Mouse (Mus musculus) right cerebral cortex, postnatal 25 days (tissue): Measurements from ENCODE around the gene Ufc1.
A peak's percentile ranks its signal among the peaks of the same experiment; 100 is the strongest.
"Not testable (repeated sequence)": the region's sequence is repeated elsewhere in the genome, so short reads cannot be mapped to it uniquely, and the experiment has no call there.

Source experiments
- DNase-seq: peaks from one replicate; pipeline ENCODE4 v3.0.0; 2022

Gene Ufc1

DNA sequence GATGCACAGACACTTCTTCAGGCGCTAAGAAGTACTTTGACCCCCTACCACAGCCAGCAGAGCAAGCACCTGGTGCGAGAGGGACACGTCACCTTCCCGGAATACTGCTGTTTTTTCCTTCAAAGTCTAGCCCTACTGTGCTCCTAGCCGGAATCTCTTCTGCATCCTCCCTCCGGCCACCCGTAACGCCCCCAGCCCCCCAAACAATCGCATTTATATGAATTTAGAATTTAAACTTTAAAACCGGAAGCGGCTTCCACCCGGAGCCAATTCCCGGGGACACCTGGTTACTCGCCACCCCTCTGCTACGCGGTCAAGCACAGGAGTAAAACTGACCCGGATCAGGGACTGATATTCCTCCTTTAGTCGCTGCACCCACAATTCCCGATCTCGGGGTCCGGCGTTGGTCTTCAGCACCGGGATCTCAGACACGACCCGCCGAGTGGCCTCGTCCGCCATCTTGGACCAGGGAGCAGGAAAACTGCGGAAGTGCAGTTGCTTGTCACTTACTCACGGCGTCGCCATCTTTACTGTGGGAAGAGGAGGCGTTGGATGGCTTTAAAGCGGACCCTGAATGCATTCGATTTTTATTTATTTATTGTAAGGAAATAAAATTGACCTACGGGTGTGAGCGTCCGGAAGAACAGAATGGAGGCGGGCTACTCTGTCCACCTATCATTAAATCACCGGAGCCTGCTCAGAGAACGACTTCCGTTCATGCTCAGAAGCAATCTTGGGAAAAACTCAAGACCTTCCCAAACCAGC is at the start of gene Ufc1:
Gene Ufc1 (minus strand): TSS at position 727 of the 765 bp plus-strand sequence.
- peak; percentile 84 for DNase-seq

DNA sequence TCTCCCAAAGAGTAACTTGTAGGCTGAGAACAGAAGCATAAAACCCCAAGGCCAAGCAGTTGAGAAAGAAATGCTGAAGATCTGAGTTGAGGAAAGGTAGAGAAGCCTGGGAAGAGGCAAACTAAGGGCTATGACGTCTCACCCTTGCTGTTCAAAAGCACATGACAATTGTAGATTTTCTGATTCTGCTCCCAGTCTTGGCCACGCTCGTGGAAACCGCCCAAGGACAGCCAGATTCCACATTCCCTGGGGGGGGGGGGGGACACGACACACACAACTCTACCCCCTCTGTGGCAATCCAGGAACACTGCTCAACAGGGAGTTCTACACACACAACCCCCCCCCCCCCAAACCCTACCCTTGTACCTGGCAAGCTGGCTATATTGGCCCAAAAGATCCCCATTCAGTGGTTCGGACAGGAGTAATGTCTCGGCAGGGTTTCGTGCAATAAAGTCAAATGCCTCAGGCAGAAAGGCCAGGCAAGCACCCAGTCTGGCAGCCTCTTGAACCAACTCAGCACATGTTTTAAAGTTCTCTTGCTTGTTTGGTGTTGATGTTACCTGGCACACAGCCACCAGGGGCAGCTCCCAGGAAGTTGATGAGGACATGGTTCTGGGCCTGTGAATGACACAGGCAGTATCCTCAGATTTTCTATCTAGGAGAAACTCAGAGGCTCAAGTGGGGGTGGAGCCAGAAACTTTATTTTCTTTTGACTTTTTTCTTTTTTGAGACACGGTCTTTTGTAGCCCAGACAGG is 49.3 kb upstream of the Ufc1 start:
- DNase-seq, result no peak

DNA sequence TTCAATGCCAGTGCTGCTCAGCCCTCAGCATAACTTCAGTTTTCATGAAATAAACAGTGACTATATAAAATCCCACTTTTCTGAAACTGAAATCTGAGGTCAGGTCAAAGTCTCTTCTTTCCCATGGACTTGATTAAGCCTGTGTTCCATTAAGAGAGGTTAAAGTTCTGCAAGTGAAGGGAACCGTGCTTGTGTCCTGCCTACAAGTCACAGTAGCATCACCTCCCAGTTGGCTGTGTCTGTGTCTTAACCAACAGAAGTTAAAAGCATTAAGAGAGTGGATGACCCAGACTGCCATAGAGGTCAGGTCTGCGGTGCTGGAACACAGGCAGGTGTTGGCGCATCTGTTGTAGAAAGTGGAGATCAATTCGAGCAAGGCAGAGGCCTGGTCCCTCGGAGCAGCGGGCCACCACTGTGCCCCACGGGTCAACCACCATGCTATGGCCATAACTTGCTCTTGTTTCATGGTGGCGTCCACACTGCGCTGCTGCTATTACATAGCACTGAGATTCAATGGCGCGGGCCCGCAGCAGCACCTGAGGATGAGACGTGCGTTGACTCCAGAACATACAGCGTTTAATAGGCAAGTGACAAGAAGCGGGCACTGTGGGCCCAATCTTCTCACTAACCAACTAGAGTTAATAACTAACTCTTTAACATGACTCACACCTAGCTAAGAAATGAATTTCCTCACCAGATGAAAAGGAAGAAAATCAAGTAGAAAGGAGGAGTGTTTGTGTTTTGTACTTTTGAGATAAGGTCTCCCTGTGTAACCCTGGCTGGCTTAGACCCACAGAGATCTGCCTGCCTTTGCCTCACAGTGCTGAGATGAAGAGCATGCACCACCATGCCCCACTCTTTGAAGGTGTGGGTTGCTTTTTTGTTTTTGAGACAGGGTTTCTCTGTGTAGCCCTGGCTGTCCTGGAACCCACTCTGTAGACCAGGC is 47.7 kb upstream of the Ufc1 start:
- DNase-seq, result no peak

DNA sequence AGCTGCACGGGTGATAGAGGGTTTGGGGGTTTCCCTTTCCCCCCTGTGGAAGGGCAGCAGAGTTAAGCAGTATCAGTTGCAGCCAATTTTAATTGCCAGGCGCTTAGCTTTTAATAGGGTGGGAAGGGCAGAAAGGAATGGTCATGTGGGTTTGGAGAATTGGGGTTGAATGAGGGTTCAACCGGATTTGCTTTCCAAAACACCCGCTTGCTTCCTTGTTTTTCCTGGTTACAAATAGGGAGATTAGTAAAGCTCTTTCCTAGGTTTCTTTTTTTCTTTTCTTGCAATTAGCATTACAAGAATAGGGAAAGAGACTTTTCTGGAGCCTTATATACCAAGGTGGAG is 35.4 kb upstream of the Ufc1 start:
- DNase-seq, result no peak

DNA sequence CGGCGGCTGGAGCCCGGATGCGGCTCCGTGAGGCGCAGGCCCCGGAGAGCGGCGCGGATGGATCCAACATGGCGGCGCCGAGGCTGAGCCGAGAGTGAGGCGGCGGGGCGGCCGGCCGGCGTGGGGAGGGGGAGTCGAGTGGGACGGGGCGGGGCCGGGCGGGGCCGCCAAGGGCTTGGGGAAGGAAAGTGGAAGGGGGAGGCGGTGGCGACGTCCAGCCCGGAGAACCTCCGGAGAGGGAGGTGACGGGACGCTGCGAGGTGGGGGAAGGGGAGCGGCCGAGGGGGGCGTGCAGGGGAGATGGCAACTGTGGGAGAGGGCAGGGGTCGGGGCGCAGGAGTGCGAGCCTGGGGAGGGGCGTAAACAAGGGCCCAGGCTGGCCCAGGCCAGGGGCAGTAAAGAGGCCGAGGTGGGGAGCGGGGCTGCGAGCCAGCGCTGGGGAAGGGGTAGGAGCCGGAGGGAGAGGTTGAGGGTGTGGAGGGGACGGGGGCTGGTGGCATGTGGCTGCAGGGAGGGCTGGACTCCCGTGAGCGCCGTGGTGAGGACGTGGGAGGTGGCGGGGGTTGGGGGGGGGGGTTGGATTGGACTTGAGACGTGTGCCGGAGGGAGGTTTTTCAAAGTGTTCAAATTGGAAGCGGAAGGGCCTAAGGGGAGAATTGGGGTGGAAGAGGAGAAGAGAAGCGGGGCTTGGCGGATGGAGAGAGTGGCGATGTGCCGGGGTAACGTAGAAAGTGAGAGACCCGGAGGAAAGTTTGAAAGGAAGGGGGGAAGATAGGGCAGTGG is 34.8 kb upstream of the Ufc1 start:
- peak; percentile 34 for DNase-seq

DNA sequence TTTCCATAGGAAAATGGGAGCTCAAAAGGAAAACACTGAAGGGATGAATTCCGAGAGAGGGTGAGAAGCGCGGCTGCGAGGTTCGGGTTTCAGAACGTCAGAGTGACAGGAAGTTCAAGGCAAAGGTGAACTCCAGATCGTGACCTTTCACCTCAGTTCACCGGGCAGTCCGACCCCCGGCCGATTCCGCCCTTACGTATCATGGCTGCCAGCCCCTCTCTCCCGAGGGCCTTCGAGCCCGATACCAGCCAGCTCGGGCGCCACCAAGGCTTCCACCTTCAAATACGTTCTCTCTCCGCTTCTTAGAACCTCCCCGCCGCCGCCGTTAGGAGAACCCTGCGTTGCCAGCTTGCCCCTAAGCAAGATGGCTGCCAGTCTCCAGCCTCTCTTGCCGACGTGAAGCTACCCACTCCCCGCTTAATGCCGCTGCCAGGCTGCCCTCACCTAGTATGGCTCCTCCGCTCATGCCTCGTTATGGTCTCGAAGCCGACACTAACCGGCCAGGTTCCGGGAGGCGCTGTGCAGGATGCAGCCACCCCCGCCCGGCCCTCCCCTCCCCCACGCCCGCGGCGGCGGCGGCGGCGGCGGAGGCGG is 34.1 kb upstream of the Ufc1 start, which contains the start of gene Dedd:
Gene Dedd (plus strand): TSS at position 307 of the 594 bp plus-strand sequence.
- peak; percentile 93 for DNase-seq

DNA sequence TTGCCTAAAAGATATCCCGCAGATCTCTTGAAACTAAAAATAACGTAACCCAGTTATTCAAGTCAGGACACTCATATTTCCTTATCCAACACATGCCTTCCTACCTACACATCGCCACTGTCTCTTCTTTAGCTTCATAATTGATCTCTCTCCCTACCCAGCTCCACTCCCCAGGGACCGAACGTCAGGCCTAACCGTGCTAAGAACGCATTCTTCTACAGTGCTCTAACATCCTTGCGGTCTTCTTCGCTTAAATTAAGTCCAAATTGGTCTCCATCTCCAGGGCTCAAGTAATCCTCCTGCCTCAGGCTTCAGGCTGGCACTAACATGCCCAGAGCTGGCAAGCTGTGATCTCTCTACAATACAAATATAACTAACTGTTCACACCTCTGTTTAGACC is 33.4 kb upstream of the Ufc1 start:
- no peak for DNase-seq

DNA sequence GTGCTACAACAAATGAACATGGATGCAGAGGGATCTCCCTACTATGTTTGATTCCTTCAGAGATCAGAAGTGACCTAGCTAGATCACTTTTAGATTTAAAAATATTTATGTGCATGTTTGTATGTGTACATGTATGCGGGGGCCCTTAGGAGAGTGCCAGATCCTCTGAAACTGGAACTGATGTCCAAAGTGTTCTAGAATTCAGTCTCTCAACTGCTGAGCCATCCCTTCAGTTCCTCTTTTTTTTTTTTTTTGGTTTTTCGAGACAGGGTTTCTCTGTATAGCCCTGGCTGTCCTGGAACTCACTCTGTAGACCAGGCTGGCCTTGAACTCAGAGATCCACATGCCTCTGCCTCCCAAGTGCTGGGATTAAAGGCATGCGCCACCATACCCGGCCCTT is 31.8 kb upstream of the Ufc1 start:
- DNase-seq, result not testable (repeated sequence)

DNA sequence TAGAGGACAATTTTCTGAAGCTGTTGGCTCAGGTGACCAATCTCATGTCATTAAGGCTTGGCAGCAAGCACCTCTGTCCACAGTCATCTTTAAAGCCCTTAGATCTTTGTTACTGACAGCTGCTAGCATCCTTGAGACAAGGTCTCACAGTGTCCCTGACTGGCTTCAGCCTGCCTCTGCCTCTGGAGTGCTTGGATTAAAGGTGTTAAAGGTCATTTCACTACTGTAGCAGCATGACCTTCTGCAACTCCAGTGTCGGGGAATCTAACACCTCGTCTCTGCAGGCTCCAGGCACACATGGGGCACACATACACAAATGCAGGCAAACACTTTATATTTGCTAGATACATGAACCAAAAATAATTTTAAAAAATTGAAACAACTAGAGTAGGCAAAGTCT is 30.7 kb upstream of the Ufc1 start:
- DNase-seq, result no peak

DNA sequence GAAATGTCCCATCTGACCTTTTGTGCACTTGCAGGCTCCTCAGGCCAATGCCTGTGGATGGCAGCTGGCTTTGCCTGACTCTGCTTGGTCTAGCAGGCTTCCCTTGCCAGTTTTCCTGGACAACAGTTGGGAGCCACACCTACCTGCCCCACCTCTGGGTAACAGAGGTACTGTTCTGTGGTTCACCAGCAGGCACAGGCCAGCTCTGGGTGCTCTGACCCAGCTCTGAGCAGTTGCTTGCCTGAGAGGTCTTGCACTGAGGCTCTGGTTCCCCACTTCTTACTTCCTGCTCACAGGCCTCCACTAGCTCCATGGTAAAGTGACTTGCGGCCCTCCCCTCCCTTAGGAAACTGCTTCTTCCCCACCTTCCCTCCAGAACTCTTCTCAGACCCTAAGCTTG is 27.2 kb upstream of the Ufc1 start:
- DNase-seq, result no peak

DNA sequence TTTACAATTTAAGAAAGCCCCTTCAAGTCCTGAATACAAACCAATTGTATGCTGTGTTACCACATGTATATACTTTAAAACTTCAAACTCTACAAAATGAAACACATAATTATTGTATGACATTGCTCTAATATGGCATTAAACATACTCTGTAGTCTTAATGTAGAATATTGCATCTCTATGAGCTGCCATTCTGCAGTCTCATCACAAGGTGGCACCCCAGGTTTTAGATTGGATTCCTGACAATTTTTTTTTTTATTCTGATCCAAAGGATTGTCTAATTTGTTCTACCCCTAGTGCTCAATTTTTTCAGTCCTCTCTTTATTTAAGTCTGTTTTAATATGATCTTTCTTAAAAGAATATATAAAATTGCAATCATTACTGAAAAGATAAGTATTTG is 26.6 kb upstream of the Ufc1 start:
- no peak for DNase-seq

DNA sequence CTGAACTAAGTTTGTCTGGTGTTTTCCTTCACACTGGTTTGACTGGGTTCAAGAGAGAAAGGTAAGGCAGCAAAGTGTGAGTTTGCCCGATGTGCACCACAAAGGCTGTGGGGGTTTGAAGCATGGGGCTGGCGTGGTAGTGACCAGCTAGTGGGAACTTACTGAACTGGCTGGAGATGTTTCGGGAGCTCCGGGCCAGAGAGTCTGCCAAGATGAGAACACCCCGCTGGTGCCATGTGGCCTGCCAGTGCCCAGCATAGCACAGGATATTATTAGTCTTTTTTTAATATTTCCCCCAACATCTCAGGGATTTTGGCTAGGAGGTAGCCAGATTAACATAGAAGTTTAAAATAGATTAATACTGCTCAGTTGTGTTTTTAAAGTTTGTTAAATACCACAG is 25.3 kb upstream of the Ufc1 start:
- no peak for DNase-seq

DNA sequence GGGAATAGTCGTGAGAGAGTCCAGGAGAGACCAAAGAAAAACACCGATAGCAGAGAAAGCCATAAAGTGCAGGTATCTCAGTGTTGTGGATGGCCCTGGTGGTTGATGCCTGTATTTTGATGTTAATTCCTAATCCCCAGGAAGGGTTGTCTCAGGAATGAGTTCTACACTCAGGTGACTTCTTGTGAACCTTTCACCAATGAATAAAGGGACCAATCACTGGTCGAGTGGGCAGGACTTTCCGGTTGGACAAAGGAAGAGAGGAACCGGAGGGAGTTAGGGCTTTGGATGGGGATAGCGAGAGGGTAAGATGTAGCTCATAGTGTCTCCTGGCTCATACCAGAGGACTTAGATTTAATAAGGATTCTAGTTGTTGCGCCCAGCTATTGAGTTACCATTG is 24.9 kb upstream of the Ufc1 start:
- no peak for DNase-seq

DNA sequence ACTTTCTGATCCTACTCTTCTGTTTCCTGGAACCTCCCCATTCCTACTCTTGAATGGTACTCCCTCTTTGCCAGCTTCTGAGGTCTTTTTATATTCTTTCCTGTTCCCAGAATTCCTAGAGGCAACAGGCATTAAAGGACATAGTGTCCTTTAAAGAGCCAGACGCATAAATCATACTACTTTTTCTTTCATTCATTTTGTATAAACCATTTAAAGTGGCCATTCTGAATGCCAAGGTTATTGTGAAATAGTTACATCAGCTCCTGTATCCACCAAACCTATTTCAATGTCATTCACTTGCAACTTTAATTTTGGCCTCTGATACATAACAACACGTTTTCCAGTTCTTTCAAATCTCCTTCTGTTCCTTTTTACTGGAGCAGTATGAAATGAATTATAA is 14.5 kb upstream of the Ufc1 start:
- DNase-seq, result no peak

DNA sequence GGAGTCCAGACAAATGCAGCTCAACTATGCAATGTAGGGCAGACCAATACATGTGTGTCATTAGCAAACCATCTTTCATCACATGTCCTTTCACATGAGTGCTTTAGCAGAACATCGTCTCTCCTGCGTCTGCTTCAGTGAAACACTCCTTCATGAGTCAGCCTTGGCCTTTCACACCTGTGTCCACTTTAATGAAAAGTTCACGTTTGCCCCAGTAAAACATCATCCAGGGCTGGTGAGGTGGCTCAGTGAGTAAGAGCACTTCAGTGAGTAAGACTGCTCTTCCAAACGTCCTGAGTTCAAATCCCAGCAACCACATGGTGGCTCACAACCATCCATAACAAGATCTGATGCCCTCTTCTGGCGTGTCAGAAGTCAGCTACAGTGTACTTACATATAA is 11.3 kb upstream of the Ufc1 start:
- not testable (repeated sequence) for DNase-seq

DNA sequence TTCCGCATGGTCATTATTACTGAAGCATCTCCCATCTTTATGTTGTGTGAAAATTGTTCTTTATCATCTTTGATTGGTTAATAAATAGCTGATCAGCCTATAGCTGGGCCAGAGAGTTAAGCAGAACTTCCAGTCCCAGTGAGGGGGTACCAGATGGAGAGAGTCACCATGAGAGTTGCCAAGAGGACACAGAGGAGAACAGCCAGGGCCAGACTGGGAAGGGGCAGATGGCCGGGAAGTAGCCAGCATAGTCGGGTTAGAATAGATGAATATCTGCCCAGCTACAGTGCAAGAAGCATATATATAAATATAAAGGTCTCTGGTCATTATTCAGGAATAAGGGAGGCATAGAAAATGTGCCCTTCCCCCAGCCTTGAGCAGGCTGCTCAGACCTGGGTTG is 3.4 kb upstream of the Ufc1 start:
- DNase-seq, result no peak

DNA sequence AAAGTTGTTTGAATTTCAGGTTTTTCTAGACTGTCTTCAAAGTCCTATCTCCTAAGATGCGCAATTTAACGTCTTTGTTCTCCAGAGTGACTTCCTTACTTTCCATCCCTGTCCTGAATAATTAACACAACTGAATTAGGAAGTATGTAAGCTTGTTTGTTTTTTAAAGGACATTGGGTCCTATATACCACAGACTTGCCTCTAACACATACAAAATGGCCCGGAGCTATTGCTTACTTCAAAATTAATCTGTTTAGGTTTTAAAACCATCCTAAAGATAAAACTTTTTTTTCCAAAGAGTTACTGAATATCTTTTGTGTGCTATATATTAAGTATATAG is 209 bp upstream of the Ufc1 start:
- no peak for DNase-seq

DNA sequence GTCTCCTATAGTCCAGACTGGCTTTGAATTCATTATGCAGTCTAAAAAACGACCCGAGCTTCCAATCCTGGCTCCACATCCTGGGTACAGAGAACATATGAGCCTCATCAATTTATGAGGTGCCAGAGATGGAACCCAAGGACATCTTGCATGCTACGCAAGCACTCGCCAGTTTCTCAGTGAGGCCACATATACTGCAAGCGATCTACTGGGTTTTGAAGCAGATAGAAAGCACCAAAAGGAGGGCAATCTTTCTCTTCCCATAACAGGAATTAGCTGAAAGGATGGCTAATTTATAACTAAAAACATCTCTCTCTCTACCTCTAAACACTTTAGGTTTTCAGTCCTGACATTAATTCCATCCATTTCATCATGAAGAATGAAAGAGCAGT is 922 bp downstream of the Ufc1 start:
- no peak for DNase-seq

DNA sequence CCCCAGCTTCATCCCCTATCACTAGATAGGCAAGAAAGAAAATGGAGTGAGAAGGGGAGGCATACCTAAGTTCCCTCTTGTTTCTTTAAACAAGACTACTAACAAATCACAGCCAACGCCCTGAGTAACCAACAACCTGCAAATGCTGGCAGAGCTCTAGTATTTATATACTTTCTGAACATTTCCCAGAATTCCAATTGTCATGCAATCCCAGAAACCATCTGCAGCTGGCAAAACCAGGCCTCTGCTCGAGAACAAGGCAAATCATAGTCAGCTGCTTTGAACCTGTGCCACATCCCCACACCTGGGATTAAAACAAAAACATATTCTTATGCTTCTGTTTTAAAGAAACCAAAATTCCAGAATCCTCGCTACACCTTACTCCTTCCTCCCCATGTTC is 1.5 kb downstream of the Ufc1 start:
- no peak for DNase-seq

DNA sequence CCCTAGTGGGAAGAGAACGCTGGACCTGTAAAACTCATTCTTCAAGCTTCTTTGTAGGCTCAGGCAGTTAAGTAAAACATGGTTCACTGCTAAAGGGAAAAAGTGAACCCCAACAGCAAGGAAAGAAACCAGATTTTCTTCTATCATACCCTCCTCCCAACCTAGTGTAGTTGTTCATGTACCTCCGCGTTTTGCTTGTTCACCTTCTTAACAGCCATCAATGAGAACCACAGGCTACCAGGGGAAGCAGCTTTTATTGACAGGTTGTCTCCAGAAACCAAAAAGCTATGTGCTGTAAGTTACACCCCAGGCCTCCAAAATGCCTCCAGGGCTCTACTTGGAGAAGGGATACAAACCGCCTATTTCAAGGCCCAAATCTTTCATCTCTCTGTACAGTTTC is 6.5 kb downstream of the Ufc1 start:
- no peak for DNase-seq

DNA sequence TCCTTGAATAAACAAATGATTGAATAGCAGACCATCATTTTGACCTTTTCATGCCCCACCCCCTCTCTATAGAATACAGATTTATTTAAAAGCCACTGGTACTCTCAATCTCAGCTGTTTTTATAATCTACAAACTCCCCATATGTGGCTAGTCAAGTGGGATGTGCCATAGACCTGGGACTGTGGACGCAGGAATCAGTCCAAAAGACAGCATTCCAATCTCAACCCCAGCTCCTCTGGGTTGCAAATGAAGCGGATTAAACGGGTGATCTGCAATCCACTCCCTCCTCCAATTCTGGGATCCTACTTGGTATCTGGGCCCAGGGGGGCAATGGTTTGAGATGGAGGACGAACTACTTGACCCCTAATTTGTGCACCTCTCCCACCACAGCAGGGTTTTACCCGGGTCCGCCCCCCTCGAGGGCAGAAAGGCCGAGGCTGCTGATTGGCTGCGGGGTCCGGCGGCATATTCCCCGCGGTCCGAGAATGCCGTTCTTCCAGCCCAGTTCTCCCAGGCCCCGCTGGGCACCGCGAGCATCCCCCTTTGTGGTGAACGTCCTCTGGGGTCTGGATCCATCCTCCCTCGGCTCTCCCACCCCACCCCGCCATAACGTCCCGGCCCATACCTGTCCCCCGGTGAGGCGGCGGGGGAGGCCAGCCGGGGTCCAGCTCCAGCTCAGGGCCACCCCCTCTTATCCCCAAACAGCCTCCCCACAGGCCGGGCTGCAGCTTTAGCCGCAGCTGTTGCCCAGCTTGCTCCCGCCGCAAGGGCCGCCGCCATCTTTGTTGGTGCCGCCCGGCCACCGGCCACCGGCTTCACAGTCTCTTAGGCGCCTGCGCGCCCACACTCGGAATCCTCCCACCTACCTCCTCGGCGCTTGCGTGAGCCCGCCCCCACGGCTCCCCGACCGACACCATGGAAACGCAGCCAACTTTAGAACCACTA is 7.4 kb downstream of the Ufc1 start, which contains the start of gene Usp21:
Gene Usp21 (minus strand): TSS at position 856 of the 946 bp plus-strand sequence.
- DNase-seq, result peak; percentile 95
